In the genomic region with DNA sequence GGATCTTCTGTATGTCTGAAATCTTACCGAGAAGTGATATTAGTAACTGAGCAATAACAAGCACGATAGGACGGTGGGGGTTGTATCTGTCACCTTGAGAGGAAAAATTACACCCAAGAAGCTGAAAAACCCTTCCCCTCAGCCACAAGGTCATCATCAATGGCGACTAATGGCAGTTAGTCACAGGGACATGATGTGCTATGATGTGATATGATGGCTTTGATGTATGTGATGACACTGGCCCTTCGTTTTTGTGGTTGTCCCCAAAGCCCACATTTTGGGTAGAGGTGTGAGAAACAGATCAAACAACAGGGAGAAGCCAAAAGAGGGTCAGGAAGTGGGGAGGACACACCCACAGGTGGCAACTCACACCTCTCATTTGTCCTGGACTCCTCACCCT, we compare ENCODE assay signal across 27 mouse cellular contexts. TPM values are rescaled to one million over a fixed set of nuclear protein-coding genes. Genes with fewer than 3 reads are reported as not detected.
DNase-seq lines count a peak whose midpoint lies in the region; ATAC-seq lines count a peak whose summit lies in the region.
"Had no signal": no experiment of that assay in that cellular context is flagged by ENCODE, and none has a peak within 500 bp of the region (broad histone marks: within the 10 kb centered on the region; RNA-seq: fewer than 3 reads in every experiment).

No protein-coding gene starts in this region.

- H3K4me3 ChIP-seq in kidney, embryonic 14.5 days (ENCODE audit: low read length) = no peak overlapping the region
- H3K4me3 ChIP-seq: embryonic facial prominence, embryonic 13.5 days; embryonic facial prominence, embryonic 15.5 days; erythroblast, embryonic 14.5 days; forebrain, embryonic 10.5 days; forebrain, embryonic 12.5 days had no signal

- H3K36me3 ChIP-seq in kidney, embryonic 14.5 days (ENCODE audit: control insufficient read depth, insufficient read depth, low read length) = no peaks in the 10 kb centered on the region
- H3K36me3 ChIP-seq: embryonic facial prominence, embryonic 13.5 days; embryonic facial prominence, embryonic 15.5 days; forebrain, embryonic 10.5 days; forebrain, embryonic 12.5 days had no signal

- no peaks in the 10 kb centered on the region for H3K4me1 ChIP-seq in kidney, embryonic 14.5 days (ENCODE audit: control insufficient read depth, insufficient read depth, low read length)
- H3K4me1 ChIP-seq: embryonic facial prominence, embryonic 13.5 days; embryonic facial prominence, embryonic 15.5 days; forebrain, embryonic 10.5 days; forebrain, embryonic 12.5 days had no signal

- no peak overlapping the region for H3K4me2 ChIP-seq in kidney, embryonic 14.5 days (replicated peaks; ENCODE audit: low read depth, low read length)
- H3K4me2 ChIP-seq: embryonic facial prominence, embryonic 13.5 days; embryonic facial prominence, embryonic 15.5 days; forebrain, embryonic 12.5 days had no signal

- WGBS in kidney, embryonic 14.5 days = 72% methylated on average over 5 of the region's 5 CpGs

- intact Hi-C loops in heart, postnatal 14 days (cut with DNase I) = loop anchor here (5.0 kb wide), 1 partner anchor 104 kb away; the partner anchor contains the start of gene Serpinb6b

- peak; percentile 63 for DNase-seq in heart, adult 11 months
- DNase-seq in heart, postnatal 14 days = no peak
- peak; percentile 43 for DNase-seq in induced T-regulatory cell, adult 2 months (ENCODE audit: low read depth)
- DNase-seq in kidney, postnatal 10 days = no peak
- no peak for DNase-seq in thymus, postnatal 10 days (ENCODE audit: low spot score in 2 of 2)
- DNase-seq: adrenal gland, adult 8-10 months; adrenal gland, postnatal 14 days; adrenal gland, postnatal 36 days; B cell, adult 2 months; cerebellum, adult 11-12 months; cerebellum, adult 2 months; cerebellum, adult 9-11 months; cerebellum, postnatal 14 days; cerebellum, postnatal 36 days; embryo, embryonic 11 days had no signal

- no peak overlapping the region for H3K27ac ChIP-seq in kidney, embryonic 14.5 days (ENCODE audit: low read depth, low read length)
- H3K27ac ChIP-seq: embryonic facial prominence, embryonic 13.5 days; embryonic facial prominence, embryonic 15.5 days; forebrain, embryonic 10.5 days; forebrain, embryonic 12.5 days had no signal

- ATAC-seq in monocyte, adult 5-6 weeks (replicated peaks; ENCODE audit: insufficient number of reproducible peaks, low FRiP score, low TSS enrichment, poor library complexity, severe bottlenecking) = peak; percentile 76
- no peak for ATAC-seq in kidney, embryonic 14.5 days (ENCODE audit: low FRiP score, low TSS enrichment)
- ATAC-seq: activated CD4-positive, CD25-positive, alpha-beta regulatory T cell, adult 4 months; forebrain, embryonic 14.5 days; forebrain, embryonic 16.5 days had no signal

- H3K27me3 ChIP-seq in kidney, embryonic 14.5 days (ENCODE audit: control insufficient read depth, insufficient read depth, low read length) = no peaks in the 10 kb centered on the region
- H3K27me3 ChIP-seq: embryonic facial prominence, embryonic 13.5 days; embryonic facial prominence, embryonic 15.5 days; forebrain, embryonic 12.5 days had no signal

- no peaks in the 10 kb centered on the region for H3K9me3 ChIP-seq in kidney, embryonic 14.5 days (ENCODE audit: control insufficient read depth, low read length)
- H3K9me3 ChIP-seq: embryonic facial prominence, embryonic 13.5 days; embryonic facial prominence, embryonic 15.5 days; forebrain, embryonic 10.5 days; forebrain, embryonic 12.5 days had no signal

- no peak overlapping the region for H3K9ac ChIP-seq in kidney, embryonic 14.5 days (ENCODE audit: low read depth, low read length)
- H3K9ac ChIP-seq: embryonic facial prominence, embryonic 13.5 days; embryonic facial prominence, embryonic 15.5 days; forebrain, embryonic 12.5 days had no signal

RNA-seq across cellular contexts. Expression of gene Serpinb1b, which starts 6.6 kb away (rescaled TPM):
- not detected for total RNA-seq in heart, postnatal 14 days (2021)
- 0.19 to 2.9 TPM in 2 of 3 replicates, not detected in the other for total RNA-seq in monocyte, adult 5-6 weeks (2017)
- polyA plus RNA-seq in kidney, embryonic 14.5 days (2014; fragmentation: Nextera tagmentation; extraction: Ambion mirVana) = not detected in 2 replicates
- total RNA-seq: common myeloid progenitor, adult 5-6 weeks; MEL had no signal
- polyA plus RNA-seq: activated CD4-positive, CD25-positive, alpha-beta regulatory T cell, adult 4 months; erythroblast, embryonic 14.5 days; forebrain, embryonic 10.5 days had no signal

RNA-seq across cellular contexts. Expression of gene Serpinb9b, which starts 44.6 kb away (rescaled TPM):
- under 1 TPM; 0.12 to 0.41 TPM for total RNA-seq in heart, postnatal 14 days (2021)
- 34.6 to 61.0 TPM (median 35.2 TPM) in 3 replicates for total RNA-seq in monocyte, adult 5-6 weeks (2017)
- polyA plus RNA-seq in kidney, embryonic 14.5 days (2014; fragmentation: Nextera tagmentation; extraction: Ambion mirVana) = not detected in 2 replicates
- total RNA-seq: common myeloid progenitor, adult 5-6 weeks had no signal
- polyA plus RNA-seq: embryonic facial prominence, embryonic 13.5 days; erythroblast, embryonic 14.5 days; forebrain, embryonic 10.5 days had no signal

Comparison
In these comparisons a context has a peak if more than half of its experiments do, and no peak if none do; other contexts are left out.
1. DNase-seq: peak in heart, adult 11 months (single experiment) and induced T-regulatory cell, adult 2 months (single experiment); none in heart, postnatal 14 days (0 of 2), kidney, postnatal 10 days (single experiment) and thymus, postnatal 10 days (0 of 2).
2. RNA of gene Serpinb9b, which starts 44.6 kb away (total RNA-seq): 34.6 to 61.0 TPM in monocyte, adult 5-6 weeks; 0.12 to 0.41 TPM in heart, postnatal 14 days; every median in the first group is over 10 times any median in the second.